Mouse (Mus musculus) layer of hippocampus, adult 2 months (tissue): Measurements from ENCODE around the gene Tubb3. TPM values are rescaled to one million over a fixed set of nuclear protein-coding genes. Genes with fewer than 3 reads are reported as not detected.
A peak's percentile ranks its signal among the peaks of the same experiment; 100 is the strongest.
"Not testable (repeated sequence)": the region's sequence is repeated elsewhere in the genome, so short reads cannot be mapped to it uniquely, and the experiment has no call there.

Source experiments
- DNase-seq, 2 experiments: peaks; one replicate each; pipeline ENCODE4 v3.0.0; 2022; ENCODE audit warnings: low spot score in 2 of 2
- H3K27ac ChIP-seq: fragments of 200-600 bp; 2 replicates; pipeline ENCODE4 v1.8.1; 2022
- H3K4me3 ChIP-seq: fragments of 200-600 bp; 2 replicates; pipeline ENCODE4 v1.8.1; 2022; ENCODE audit warnings: mild to moderate bottlenecking
- CTCF ChIP-seq: fragments of 200-600 bp; conservative IDR thresholded peaks from 2 replicates; pipeline ENCODE4 v1.8.1; 2022; ENCODE audit warnings: antibody characterized with exemption, mild to moderate bottlenecking, moderate library complexity
- total RNA-seq, 2 experiments: library from RNA; stranded (reverse); gene quantifications; 2 replicates each; pipeline ENCODE4 v1.2.3; 2021

Tubb3 gene
- total RNA-seq, 2 experiments from 2014 or later = 249 to 277 TPM

- no peak for DNase-seq
- no peak overlapping the region for H3K27ac ChIP-seq
- TF ChIP-seq CTCF = no peak
- no peak overlapping the region for H3K4me3 ChIP-seq
Measured at GRCm38 (mm10) chr8:123428939-123429721, 17.9 kb downstream of the Tubb3 start.

GRCm38 (mm10) chr8:123429722-123430013 is 18.4 kb downstream of the Tubb3 start:
- not testable (repeated sequence) for H3K4me3 ChIP-seq, H3K27ac ChIP-seq, DNase-seq

- H3K4me3 ChIP-seq, DNase-seq, H3K27ac ChIP-seq: not testable (repeated sequence)
Measured at GRCm38 (mm10) chr8:123430936-123431335, 19.7 kb downstream of the Tubb3 start.

GRCm38 (mm10) chr8:123431616-123432365 is 20.6 kb downstream of the Tubb3 start:
- no peak overlapping the region for H3K27ac ChIP-seq
- DNase-seq = no peak
- no peak for TF ChIP-seq CTCF
- no peak overlapping the region for H3K4me3 ChIP-seq

GRCm38 (mm10) chr8:123432381-123432780 is 21.2 kb downstream of the Tubb3 start:
- H3K4me3 ChIP-seq = no peak overlapping the region
- no peak for TF ChIP-seq CTCF

GRCm38 (mm10) chr8:123433241-123433974 is 22.2 kb downstream of the Tubb3 start:
- not testable (repeated sequence) for H3K4me3 ChIP-seq, H3K27ac ChIP-seq, DNase-seq

More at GRCm38 (mm10) chr8:123432381-123432780, 21.2 kb downstream of the Tubb3 start:
- DNase-seq = no peak
- H3K27ac ChIP-seq = no peak overlapping the region

GRCm38 (mm10) chr8:123441788-123442187 is 30.6 kb downstream of the Tubb3 start:
- TF ChIP-seq CTCF = no peak
- no peak for DNase-seq
- no peak overlapping the region for H3K4me3 ChIP-seq
- no peak overlapping the region for H3K27ac ChIP-seq

GRCm38 (mm10) chr8:123442351-123442750 is 31.1 kb downstream of the Tubb3 start:
- Histone ChIP-seq H3K27ac (peak overlapping the region; percentile 93), H3K4me3 (peak overlapping the region; percentile 77)
- TF ChIP-seq CTCF = no peak
- no peak for DNase-seq

GRCm38 (mm10) chr8:123442871-123443575 is 31.8 kb downstream of the Tubb3 start:
- Histone ChIP-seq H3K4me3 (peak overlapping the region; percentile 77), H3K27ac (peak overlapping the region; percentile 93)
- DNase-seq = peak; percentile 87 to 94
- peak; percentile 82 for TF ChIP-seq CTCF

GRCm38 (mm10) chr8:123443576-123443921 is 32.3 kb downstream of the Tubb3 start:
- DNase-seq = no peak
- Histone ChIP-seq H3K4me3 (peak overlapping the region; percentile 77), H3K27ac (peak overlapping the region; percentile 93)
- TF ChIP-seq CTCF = no peak

- Histone ChIP-seq H3K27ac (no peak overlapping the region; the same call in 1 of the 2 replicates), H3K4me3 (peak overlapping the region; percentile 77)
- no peak for TF ChIP-seq CTCF
- no peak for DNase-seq
Measured at GRCm38 (mm10) chr8:123444131-123444530, 32.9 kb downstream of the Tubb3 start.

- no peak for TF ChIP-seq CTCF
- DNase-seq = no peak
- H3K4me3 ChIP-seq = no peak overlapping the region
- no peak overlapping the region for H3K27ac ChIP-seq
Measured at GRCm38 (mm10) chr8:123445981-123446380, 34.8 kb downstream of the Tubb3 start.

GRCm38 (mm10) chr8:123446799-123447198 is 35.6 kb downstream of the Tubb3 start:
- no peak for DNase-seq
- TF ChIP-seq CTCF = no peak
- H3K27ac ChIP-seq = no peak overlapping the region
- no peak overlapping the region for H3K4me3 ChIP-seq
